Mouse (Mus musculus): Measurements from ENCODE around the gene Smok2a. TPM values are rescaled to one million over a fixed set of nuclear protein-coding genes. Genes with fewer than 3 reads are reported as not detected.
"Not testable (repeated sequence)": the region's sequence is repeated elsewhere in the genome, so short reads cannot be mapped to it uniquely, and the experiment has no call there.

Gene Smok2a
- polyA plus RNA-seq, 1 experiment from 2014 or later, result not detected

GRCm38 (mm10) chr17:13201551-13201950 is 19.4 kb upstream of the Smok2a start:
- 87% methylated on average over 4 of the region's 4 CpGs for WGBS (ENCODE audit: missing documents)

GRCm38 (mm10) chr17:13202453-13203107 is 18.4 kb upstream of the Smok2a start:
- H3K79me2 ChIP-seq (ENCODE audit: inconsistent target); H3K27ac ChIP-seq; H3K4me3 ChIP-seq (ENCODE audit: inconsistent target); H3K36me3 ChIP-seq (ENCODE audit: inconsistent target): not testable (repeated sequence)
- no CpG with 5 or more reads among the region's 3 CpGs for WGBS (ENCODE audit: missing documents)

More at GRCm38 (mm10) chr17:13201551-13201950, 19.4 kb upstream of the Smok2a start:
- H3K36me3 ChIP-seq (ENCODE audit: inconsistent target); H3K79me2 ChIP-seq (ENCODE audit: inconsistent target); H3K27ac ChIP-seq; H3K4me3 ChIP-seq (ENCODE audit: inconsistent target): not testable (repeated sequence)

GRCm38 (mm10) chr17:13205247-13205646 is 15.7 kb upstream of the Smok2a start:
- H3K79me2 ChIP-seq (ENCODE audit: inconsistent target); H3K36me3 ChIP-seq (ENCODE audit: inconsistent target); H3K4me3 ChIP-seq (ENCODE audit: inconsistent target); H3K27ac ChIP-seq: not testable (repeated sequence)
- 100% methylated on average over 1 of the region's 1 CpGs for WGBS (ENCODE audit: missing documents)

DNA sequence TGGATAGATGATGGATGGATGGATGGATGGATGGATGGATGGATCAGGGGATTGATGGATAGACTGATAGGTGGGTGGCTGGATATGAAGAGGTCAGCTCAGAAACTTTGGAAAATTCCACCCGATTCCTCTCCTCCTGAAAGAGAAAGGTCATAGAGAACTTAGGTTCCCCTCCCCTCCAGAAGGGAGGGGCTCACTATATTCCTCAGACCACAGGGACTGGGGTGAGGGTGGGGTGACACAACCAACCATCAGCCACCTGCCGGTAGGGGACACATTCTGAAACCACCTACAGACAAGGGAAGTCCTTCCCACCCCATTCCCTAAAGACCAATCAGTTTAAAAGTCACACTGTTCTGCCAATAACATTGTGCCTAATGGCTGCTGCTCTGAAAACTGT is 14.5 kb upstream of the Smok2a start:
- 90% methylated on average over 2 of the region's 2 CpGs for WGBS (ENCODE audit: missing documents)
- Histone ChIP-seq H3K4me3 (ENCODE audit: inconsistent target) (no peak overlapping the region), H3K36me3 (ENCODE audit: inconsistent target) (no peaks in the 10 kb centered on the region), H3K79me2 (ENCODE audit: inconsistent target) (no peaks in the 10 kb centered on the region), H3K27ac (no peak overlapping the region)

DNA sequence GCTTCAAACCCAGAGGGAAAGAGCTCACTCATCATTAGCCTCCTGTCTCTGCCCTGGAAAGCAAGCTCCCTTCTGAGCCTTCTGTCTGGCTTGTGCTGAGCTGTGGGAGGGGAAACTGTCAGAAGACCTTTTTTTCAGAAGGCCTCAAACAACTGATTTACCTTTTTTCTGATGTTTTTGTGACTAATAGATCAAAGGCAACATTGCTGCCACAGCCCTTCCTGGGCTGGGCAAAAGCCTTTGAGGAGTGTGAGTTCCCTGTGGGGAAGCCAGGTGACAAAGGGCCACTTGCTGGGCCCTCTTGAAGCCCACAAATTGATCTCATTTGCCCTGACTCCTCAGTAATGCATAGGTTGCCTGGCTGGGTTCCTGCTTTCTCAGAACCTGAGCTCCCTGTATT is 12.5 kb upstream of the Smok2a start:
- not testable (repeated sequence) for H3K79me2 ChIP-seq (ENCODE audit: inconsistent target); H3K36me3 ChIP-seq (ENCODE audit: inconsistent target); H3K4me3 ChIP-seq (ENCODE audit: inconsistent target); H3K27ac ChIP-seq

- no peaks in the 10 kb centered on the region for H3K36me3 ChIP-seq (ENCODE audit: inconsistent target)
- no peak overlapping the region for H3K27ac ChIP-seq
- WGBS (ENCODE audit: missing documents), result 76% methylated on average over 7 of the region's 7 CpGs
- H3K79me2 ChIP-seq (ENCODE audit: inconsistent target), result no peaks in the 10 kb centered on the region
- no peak overlapping the region for H3K4me3 ChIP-seq (ENCODE audit: inconsistent target)
Measured at GRCm38 (mm10) chr17:13212136-13212850, 8.7 kb upstream of the Smok2a start.

DNA sequence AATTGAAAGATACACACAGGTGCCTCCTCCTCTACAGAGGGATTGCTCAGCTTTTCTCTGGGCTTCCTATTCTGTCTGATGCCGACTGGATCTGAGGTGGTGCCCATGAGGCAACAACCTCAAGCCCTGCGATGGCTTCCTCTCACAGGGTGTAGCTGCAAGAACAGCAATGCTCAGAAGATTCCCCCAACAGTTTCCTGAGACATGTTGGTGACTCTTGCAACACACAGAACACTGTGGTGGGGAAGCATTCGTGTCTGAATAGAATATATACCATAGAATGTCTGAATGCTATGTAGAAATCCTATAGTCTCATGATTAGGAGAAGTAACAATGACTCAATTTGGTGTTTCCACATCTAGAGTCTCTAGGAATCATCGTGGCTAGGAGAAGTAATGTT is 6.8 kb upstream of the Smok2a start:
- 58% methylated on average over 4 of the region's 4 CpGs for WGBS (ENCODE audit: missing documents)
- Histone ChIP-seq H3K27ac (no peak overlapping the region), H3K36me3 (ENCODE audit: inconsistent target) (no peaks in the 10 kb centered on the region), H3K79me2 (ENCODE audit: inconsistent target) (no peaks in the 10 kb centered on the region), H3K4me3 (ENCODE audit: inconsistent target) (no peak overlapping the region)

DNA sequence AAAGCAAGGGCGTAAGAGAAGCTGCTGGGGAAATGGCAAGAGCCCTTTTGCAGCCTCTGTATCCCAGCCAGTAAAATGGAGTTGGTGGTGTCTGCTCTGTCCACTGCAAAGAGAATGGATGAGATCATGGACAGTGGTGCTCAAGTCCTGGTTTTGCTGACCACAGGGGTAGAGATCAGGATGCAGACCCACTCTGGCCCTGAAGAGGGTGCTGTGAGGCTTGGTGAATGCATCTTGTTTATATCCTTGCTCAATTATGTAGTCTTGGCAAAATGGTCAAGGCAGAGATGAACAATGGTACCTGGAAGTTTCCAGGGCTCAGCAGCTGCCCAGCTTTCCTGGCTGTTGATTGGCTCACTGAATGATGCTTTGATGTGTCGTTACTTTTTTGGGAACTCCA is 5.4 kb upstream of the Smok2a start:
- Histone ChIP-seq H3K36me3 (ENCODE audit: inconsistent target) (no peaks in the 10 kb centered on the region), H3K27ac (no peak overlapping the region), H3K79me2 (ENCODE audit: inconsistent target) (no peaks in the 10 kb centered on the region), H3K4me3 (ENCODE audit: inconsistent target) (no peak overlapping the region)
- WGBS (ENCODE audit: missing documents), result 86% methylated on average over 2 of the region's 2 CpGs

DNA sequence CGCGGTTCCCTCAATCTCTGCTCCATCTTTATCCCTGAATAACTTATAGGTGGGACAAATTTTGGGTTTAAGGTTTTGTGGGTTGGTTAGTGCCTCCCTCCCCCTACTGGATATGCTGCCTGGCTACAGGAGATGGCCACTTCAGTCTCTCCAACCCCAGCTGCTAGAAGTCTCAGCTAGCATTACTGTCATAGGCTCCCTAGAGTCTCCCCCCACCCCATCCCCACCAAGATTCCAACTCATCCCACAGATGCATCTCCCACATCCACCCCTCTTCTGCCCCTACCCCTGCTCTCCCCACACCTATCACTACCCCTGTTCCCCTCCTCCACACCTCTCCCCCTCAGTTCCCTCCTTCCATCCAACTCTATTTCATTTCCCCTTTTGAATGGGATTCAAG is 933 bp downstream of the Smok2a start:
- not testable (repeated sequence) for H3K27ac ChIP-seq; H3K79me2 ChIP-seq (ENCODE audit: inconsistent target); H3K36me3 ChIP-seq (ENCODE audit: inconsistent target); H3K4me3 ChIP-seq (ENCODE audit: inconsistent target)
- WGBS (ENCODE audit: missing documents), result 83% methylated on average over 2 of the region's 2 CpGs

DNA sequence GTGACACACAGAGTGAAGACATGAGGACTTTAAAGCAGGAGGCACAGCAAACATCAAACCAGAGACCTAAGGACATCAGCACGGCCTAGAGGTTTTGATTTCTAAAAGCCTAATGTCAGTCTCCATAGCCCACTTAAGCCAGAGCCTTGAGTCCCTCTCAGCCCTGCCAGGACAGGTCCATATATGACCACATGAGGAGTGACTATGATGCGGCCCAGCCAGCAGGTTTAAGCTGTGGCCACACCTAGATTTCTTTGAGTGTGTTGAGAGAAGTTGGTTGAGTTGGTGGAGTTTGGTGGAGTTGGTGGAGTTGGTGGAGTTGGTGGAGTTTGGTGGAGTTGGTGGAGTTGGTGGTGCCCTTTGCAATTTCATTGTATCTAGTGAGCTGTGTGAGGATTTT is 9.0 kb downstream of the Smok2a start, which contains the start of gene Smok2b:
Gene Smok2b (plus strand): TSS at position 301 of the 400 bp plus-strand sequence.
- H3K79me2 ChIP-seq (ENCODE audit: inconsistent target); H3K36me3 ChIP-seq (ENCODE audit: inconsistent target); H3K4me3 ChIP-seq (ENCODE audit: inconsistent target); H3K27ac ChIP-seq: not testable (repeated sequence)
- WGBS (ENCODE audit: missing documents), result 75% methylated on average over 2 of the region's 2 CpGs

DNA sequence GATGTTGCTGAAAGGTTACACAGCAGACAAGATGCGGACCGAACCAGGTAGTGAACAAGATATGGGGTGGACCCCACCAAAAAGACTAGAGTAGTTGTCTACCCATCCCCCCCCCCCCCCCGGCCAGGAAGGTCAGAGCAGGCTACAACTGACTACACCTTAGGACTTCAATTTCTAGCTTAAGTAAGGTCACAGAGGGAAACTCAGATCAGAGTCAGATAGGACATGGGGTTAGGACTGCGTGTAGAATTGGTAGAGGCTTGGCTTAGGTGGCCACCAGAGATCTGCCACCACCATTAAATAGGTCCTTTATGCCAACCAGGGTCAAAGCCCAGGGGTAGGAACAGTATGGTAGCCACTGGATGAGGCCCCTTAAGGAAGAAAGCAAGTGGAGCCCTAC is 18.5 kb downstream of the Smok2a start:
- not testable (repeated sequence) for H3K4me3 ChIP-seq (ENCODE audit: inconsistent target); H3K79me2 ChIP-seq (ENCODE audit: inconsistent target); H3K27ac ChIP-seq; H3K36me3 ChIP-seq (ENCODE audit: inconsistent target)
- WGBS (ENCODE audit: missing documents), result 80% methylated on average over 4 of the region's 4 CpGs

GRCm38 (mm10) chr17:13240807-13241727 is 20.1 kb downstream of the Smok2a start:
- H3K4me3 ChIP-seq (ENCODE audit: inconsistent target); H3K27ac ChIP-seq; H3K79me2 ChIP-seq (ENCODE audit: inconsistent target); H3K36me3 ChIP-seq (ENCODE audit: inconsistent target): not testable (repeated sequence)
- WGBS (ENCODE audit: missing documents), result 75% methylated on average over 7 of the region's 13 CpGs

GRCm38 (mm10) chr17:13254786-13255185 is 33.8 kb downstream of the Smok2a start:
- H3K4me3 ChIP-seq (ENCODE audit: inconsistent target); H3K27ac ChIP-seq; H3K36me3 ChIP-seq (ENCODE audit: inconsistent target); H3K79me2 ChIP-seq (ENCODE audit: inconsistent target): not testable (repeated sequence)
- WGBS (ENCODE audit: missing documents), result 40% methylated on average over 1 of the region's 5 CpGs
